ENCODE assay signal across 7 mouse cellular contexts in the genomic region with DNA sequence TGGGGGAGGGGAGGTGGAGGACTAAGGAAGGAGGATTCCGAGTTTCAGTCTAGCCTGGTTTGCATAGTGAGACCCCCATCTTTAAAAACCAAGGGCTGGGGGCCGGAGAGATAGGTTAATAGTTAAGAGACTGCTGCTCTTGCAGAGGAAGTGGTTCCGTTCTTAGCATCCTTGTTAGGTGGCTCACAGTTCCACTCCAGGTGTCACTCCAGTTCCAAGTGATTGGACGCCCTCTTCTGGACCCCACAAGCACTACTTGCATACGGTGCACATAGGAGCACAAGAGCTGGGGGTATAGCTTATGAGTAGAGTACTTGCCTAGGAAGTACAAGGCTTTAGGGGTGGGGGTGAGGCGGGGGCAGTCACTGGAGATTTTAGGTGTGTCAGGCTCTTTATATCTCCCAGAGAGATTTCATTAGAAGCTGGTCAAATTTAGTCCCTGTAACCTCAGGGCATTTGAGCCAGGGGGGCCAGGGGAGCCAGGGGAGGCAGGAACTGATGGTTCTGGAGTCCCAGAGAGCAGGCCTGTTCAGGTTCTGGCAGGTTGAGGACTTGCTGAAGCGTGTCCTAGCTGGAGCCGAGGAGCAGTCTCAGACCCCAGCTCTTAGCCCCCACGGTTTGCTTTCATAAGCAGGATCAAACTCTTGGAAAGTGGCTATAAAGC. TPM values are rescaled to one million over a fixed set of nuclear protein-coding genes. Genes with fewer than 3 reads are reported as not detected.
DNase-seq lines count a peak whose midpoint lies in the region; ATAC-seq and TF ChIP-seq lines count a peak whose summit lies in the region.

No protein-coding gene starts in this region.

- H3K4me2 ChIP-seq in heart, postnatal 0 days (ENCODE audit: low read depth, low read length): peak overlapping the region; percentile 100

- 0 out of 2 replicates have a peak, but pooled peaks cover 4% of the 10 kb centered on the region for H3K27me3 ChIP-seq in heart, postnatal 0 days (ENCODE audit: control insufficient read depth, insufficient read depth, low read length)
- H3K27me3 ChIP-seq in small intestine, adult 2 months (ENCODE audit: control insufficient read depth, insufficient read depth, low read length): no peaks in the 10 kb centered on the region; the same call in 1 of the 2 replicates

- no peaks in the 10 kb centered on the region for H3K36me3 ChIP-seq in heart, postnatal 0 days (replicated peaks; ENCODE audit: control insufficient read depth, insufficient read depth, low read length)
- H3K36me3 ChIP-seq in small intestine, adult 2 months (ENCODE audit: control insufficient read depth, insufficient read depth, low read length): no peaks in the 10 kb centered on the region

- peak overlapping the region; percentile 87 for H3K4me3 ChIP-seq in heart, postnatal 0 days (ENCODE audit: low read depth, low read length)
- peak overlapping the region; percentile 83; the same call in 1 of the 2 replicates for H3K4me3 ChIP-seq in small intestine, adult 2 months (ENCODE audit: low read depth, low read length)

- TF ChIP-seq CTCF in heart, postnatal 0 days (IDR thresholded peaks at IDR 0.05; ENCODE audit: low read depth): peak; percentile 54
- TF ChIP-seq CTCF in small intestine, adult 2 months (IDR thresholded peaks at IDR 0.05; ENCODE audit: extremely low read depth, insufficient read length, insufficient replicate concordance, low read depth, low read length): peak; percentile 41; the same call in 1 of the 2 replicates

- H3K4me1 ChIP-seq in heart, postnatal 0 days (ENCODE audit: control insufficient read depth, insufficient read depth): peaks cover 8% of the 10 kb centered on the region
- H3K4me1 ChIP-seq in small intestine, adult 2 months (ENCODE audit: control insufficient read depth, insufficient read depth, insufficient read length, low read length): peaks cover 2% of the 10 kb centered on the region; the same call in 1 of the 2 replicates

- H3K9ac ChIP-seq in heart, postnatal 0 days (replicated peaks; ENCODE audit: low read depth, low read length): no peak overlapping the region

- TF ChIP-seq EP300 in heart, postnatal 0 days (IDR thresholded peaks at IDR 0.05; ENCODE audit: low read depth): no peak

- H3K27ac ChIP-seq in heart, postnatal 0 days (ENCODE audit: low read depth): peak overlapping the region; percentile 73
- peak overlapping the region; percentile 42; the same call in 1 of the 2 replicates for H3K27ac ChIP-seq in small intestine, adult 2 months (ENCODE audit: insufficient read depth, low read depth, low read length)

- DNase-seq in CD4-positive, CD25-positive, alpha-beta regulatory T cell, adult 2 months (ENCODE audit: low read depth, low spot score): peak; percentile 93
- DNase-seq in MEL-GATA-1-ER (ENCODE audit: extremely low read depth, low read depth): peak; percentile 77
- peak; percentile 83 for DNase-seq in embryo, embryonic 10 days (ENCODE audit: low spot score)
- DNase-seq in heart, postnatal 0 days (ENCODE audit: low spot score): peak; percentile 90
- DNase-seq in kidney, postnatal 36 days: peak; percentile 63 to 68
- peak; percentile 53 to 66 for DNase-seq in lung, postnatal 4 days

- H3K9me3 ChIP-seq in heart, postnatal 0 days (replicated peaks; ENCODE audit: control insufficient read depth, low read length): no peaks in the 10 kb centered on the region

- no peak for TF ChIP-seq POLR2A in small intestine, adult 2 months (IDR thresholded peaks at IDR 0.05; ENCODE audit: low read depth, low read length)

- WGBS in heart, postnatal 0 days: 32% methylated on average over 9 of the region's 9 CpGs
- WGBS in small intestine, adult 2 months: 28% methylated on average over 9 of the region's 9 CpGs

- no peak for ATAC-seq in heart, postnatal 0 days (ENCODE audit: insufficient read depth, low read depth)

RNA-seq across cellular contexts. Expression of a gene that starts 1.5 kb away (rescaled TPM):
- total RNA-seq in heart, postnatal 0 days (2014; rRNA removed; ENCODE audit: low replicate concordance): 19.8 and 21.8 TPM in 2 replicates
- polyA plus RNA-seq in heart, postnatal 0 days (2015; fragmentation: Nextera tagmentation; extraction: Ambion mirVana): 7.6 and 7.8 TPM in 2 replicates
- 0.84 and 1.7 TPM in 2 replicates for polyA plus RNA-seq in small intestine, adult 2 months (2012; rRNA removed)
